Mouse (Mus musculus): ENCODE measurements around the gene Slc35c1.

- peak; percentile 84 for TF ChIP-seq CTCF (IDR thresholded peaks at IDR 0.05; ENCODE audit: borderline replicate concordance, insufficient read depth, low read depth, low read length)
- no peak for TF ChIP-seq POLR2A (IDR thresholded peaks at IDR 0.05; ENCODE audit: borderline replicate concordance, insufficient read depth, low read length)
Observed at GRCm38 (mm10) chr2:92485640-92486295, 25.4 kb upstream of the Slc35c1 start.

Measured in cerebellum, adult 2 months (tissue).